Mouse (Mus musculus): ENCODE measurements around the gene Nfia. TPM values are rescaled to one million over a fixed set of nuclear protein-coding genes. Genes with fewer than 3 reads are reported as not detected.

Nfia gene
- total and polyA plus RNA-seq, 3 experiments: 0.96 to 25.1 (median 1.3) TPM

DNA sequence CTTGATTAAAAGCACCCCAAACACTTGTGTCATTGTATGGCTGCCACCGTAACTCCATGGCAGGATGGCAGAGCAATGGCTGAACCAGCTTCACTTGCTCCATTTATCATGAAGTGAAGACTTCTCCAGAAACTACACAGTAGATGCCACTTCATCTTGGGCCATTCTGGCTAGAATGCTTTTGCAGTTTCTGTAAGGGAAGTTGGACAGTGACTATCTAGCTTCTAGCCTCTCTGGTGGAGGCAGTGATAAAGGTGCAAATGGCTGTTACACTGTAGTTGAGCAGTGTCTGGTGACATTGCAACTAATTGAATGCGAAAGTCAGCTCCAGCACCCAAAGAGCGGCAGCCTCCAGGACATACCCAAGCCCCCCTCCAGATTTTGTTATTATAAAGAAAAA, 78.5 kb downstream of the Nfia start:
- H3K4me3 ChIP-seq (ENCODE audit: low read depth, low read length): no peak overlapping the region
- TF ChIP-seq GATA2 (IDR thresholded peaks at IDR 0.05; ENCODE audit: borderline replicate concordance, low read depth, low read length) (no peak), POLR2AphosphoS5 (IDR thresholded peaks at IDR 0.05; ENCODE audit: insufficient replicate concordance, low read depth, low read length) (no peak), GATA1 (IDR thresholded peaks at IDR 0.05; ENCODE audit: borderline replicate concordance, low read length) (no peak), TAL1 (conservative IDR thresholded peaks at IDR 0.05; ENCODE audit: low read depth, low read length) (no peak), CTCF (IDR thresholded peaks at IDR 0.05; ENCODE audit: low read depth, low read length) (no peak)
- no peak for DNase-seq (ENCODE audit: low spot score)
- H3K27me3 ChIP-seq (ENCODE audit: insufficient read depth, low read length): no peaks in the 10 kb centered on the region
- peaks cover 10% of the 10 kb centered on the region for H3K36me3 ChIP-seq (replicated peaks)
- peaks cover 2% of the 10 kb centered on the region; the same call in 1 of the 2 replicates for H3K9me3 ChIP-seq (replicated peaks)
- ATAC-seq (ENCODE audit: extremely low read depth, insufficient number of reproducible peaks, low FRiP score, poor library complexity, severe bottlenecking): no peak
- no peaks in the 10 kb centered on the region for H3K4me1 ChIP-seq (ENCODE audit: insufficient read depth, low read depth, low read length)

DNA sequence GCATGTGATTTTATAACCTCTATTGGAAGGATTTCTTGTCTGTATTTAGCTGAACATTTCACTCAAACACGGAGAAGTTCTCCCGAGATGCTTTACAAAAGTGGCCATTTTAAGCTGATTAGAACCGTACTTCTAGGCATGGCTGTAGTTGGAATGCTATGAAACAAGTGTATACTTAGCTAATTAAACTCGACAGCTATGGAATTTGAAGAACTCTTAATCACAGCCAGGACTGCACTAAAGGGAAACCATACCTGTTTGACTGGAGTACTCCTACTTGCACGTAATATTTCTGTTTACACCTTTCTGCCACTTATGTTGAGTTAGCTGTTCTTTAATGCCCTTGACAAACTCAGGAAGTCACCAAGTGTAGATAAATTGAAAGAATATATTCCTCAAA, 79.2 kb downstream of the Nfia start:
- Histone ChIP-seq H3K4me1 (ENCODE audit: insufficient read depth, low read depth, low read length) (no peaks in the 10 kb centered on the region), H3K9me3 (replicated peaks) (peaks cover 5% of the 10 kb centered on the region), H3K27me3 (ENCODE audit: insufficient read depth, low read length) (no peaks in the 10 kb centered on the region), H3K36me3 (replicated peaks) (peaks cover 13% of the 10 kb centered on the region), H3K4me3 (ENCODE audit: low read depth, low read length) (no peak overlapping the region)
- ATAC-seq (ENCODE audit: extremely low read depth, insufficient number of reproducible peaks, low FRiP score, poor library complexity, severe bottlenecking): no peak
- no peak for TF ChIP-seq CTCF (IDR thresholded peaks at IDR 0.05; ENCODE audit: low read depth, low read length)
- TF ChIP-seq GATA1 (IDR thresholded peaks at IDR 0.05; ENCODE audit: borderline replicate concordance, low read length): no peak
- no peak for TF ChIP-seq TAL1 (conservative IDR thresholded peaks at IDR 0.05; ENCODE audit: low read depth, low read length)
- no peak for TF ChIP-seq GATA2 (IDR thresholded peaks at IDR 0.05; ENCODE audit: borderline replicate concordance, low read depth, low read length)
- DNase-seq (ENCODE audit: low spot score): no peak

DNA sequence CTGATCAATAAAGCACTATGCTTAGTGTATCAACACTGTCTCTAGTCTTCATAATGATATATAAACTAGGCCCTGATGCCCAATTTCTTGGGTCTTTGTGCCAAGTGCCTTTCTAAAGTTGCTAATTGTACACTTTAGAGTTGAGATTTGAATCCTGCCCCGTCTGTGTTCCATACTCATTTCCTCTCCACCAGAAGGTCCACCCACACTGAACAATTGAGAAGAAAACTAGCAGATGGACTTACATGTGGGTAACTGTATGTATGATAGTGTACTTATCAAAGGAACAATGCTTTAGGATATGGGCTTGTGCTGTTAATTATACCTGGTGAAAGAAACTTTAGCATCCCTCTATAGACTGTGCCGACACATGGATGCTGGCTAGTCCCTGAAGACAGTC, 80.1 kb downstream of the Nfia start:
- TF ChIP-seq GATA1 (IDR thresholded peaks at IDR 0.05; ENCODE audit: borderline replicate concordance, low read length) (no peak), TAL1 (conservative IDR thresholded peaks at IDR 0.05; ENCODE audit: low read depth, low read length) (no peak), POLR2AphosphoS5 (IDR thresholded peaks at IDR 0.05; ENCODE audit: insufficient replicate concordance, low read depth, low read length) (no peak), CTCF (IDR thresholded peaks at IDR 0.05; ENCODE audit: low read depth, low read length) (no peak), GATA2 (IDR thresholded peaks at IDR 0.05; ENCODE audit: borderline replicate concordance, low read depth, low read length) (no peak)
- ATAC-seq (ENCODE audit: extremely low read depth, insufficient number of reproducible peaks, low FRiP score, poor library complexity, severe bottlenecking) (no peak), DNase-seq (ENCODE audit: low spot score) (no peak)
- H3K27me3 ChIP-seq (ENCODE audit: insufficient read depth, low read length): no peaks in the 10 kb centered on the region
- H3K4me1 ChIP-seq (ENCODE audit: insufficient read depth, low read depth, low read length): no peaks in the 10 kb centered on the region
- H3K4me3 ChIP-seq (ENCODE audit: low read depth, low read length): no peak overlapping the region
- H3K9me3 ChIP-seq (replicated peaks): peaks cover 5% of the 10 kb centered on the region
- peaks cover 7% of the 10 kb centered on the region for H3K36me3 ChIP-seq (replicated peaks)

DNA sequence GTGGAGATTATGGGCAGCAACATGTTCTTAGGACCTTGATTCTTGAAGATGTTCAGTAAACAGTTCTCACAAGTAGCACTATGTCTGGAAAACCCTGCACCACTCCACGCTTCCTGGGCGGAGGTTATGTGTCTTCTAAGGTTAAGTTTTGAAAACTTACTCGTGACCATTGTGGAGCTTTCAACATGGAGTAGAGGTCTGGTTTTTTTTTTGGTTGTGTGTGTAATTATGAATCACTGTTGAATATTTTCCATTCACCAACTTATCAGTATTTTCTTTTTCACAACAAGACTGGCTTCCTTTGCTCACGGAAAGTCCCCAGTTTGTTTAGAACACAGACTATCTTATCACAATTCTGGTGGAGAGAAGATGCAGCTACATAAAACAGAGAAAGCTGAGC, 82.2 kb downstream of the Nfia start:
- no peak overlapping the region for H3K4me3 ChIP-seq (ENCODE audit: low read depth, low read length)
- no peak for TF ChIP-seq GATA2 (IDR thresholded peaks at IDR 0.05; ENCODE audit: borderline replicate concordance, low read depth, low read length)
- no peak for TF ChIP-seq TAL1 (conservative IDR thresholded peaks at IDR 0.05; ENCODE audit: low read depth, low read length)
- TF ChIP-seq GATA1 (IDR thresholded peaks at IDR 0.05; ENCODE audit: borderline replicate concordance, low read length): no peak
- TF ChIP-seq POLR2AphosphoS5 (IDR thresholded peaks at IDR 0.05; ENCODE audit: insufficient replicate concordance, low read depth, low read length): no peak
- TF ChIP-seq CTCF (IDR thresholded peaks at IDR 0.05; ENCODE audit: low read depth, low read length): no peak
- ATAC-seq (ENCODE audit: extremely low read depth, insufficient number of reproducible peaks, low FRiP score, poor library complexity, severe bottlenecking): no peak
- H3K36me3 ChIP-seq (replicated peaks): peaks cover 5% of the 10 kb centered on the region
- H3K27me3 ChIP-seq (ENCODE audit: insufficient read depth, low read length): no peaks in the 10 kb centered on the region
- no peaks in the 10 kb centered on the region for H3K4me1 ChIP-seq (ENCODE audit: insufficient read depth, low read depth, low read length)
- no peak for DNase-seq (ENCODE audit: low spot score)
- peaks cover 11% of the 10 kb centered on the region for H3K9me3 ChIP-seq (replicated peaks)

DNA sequence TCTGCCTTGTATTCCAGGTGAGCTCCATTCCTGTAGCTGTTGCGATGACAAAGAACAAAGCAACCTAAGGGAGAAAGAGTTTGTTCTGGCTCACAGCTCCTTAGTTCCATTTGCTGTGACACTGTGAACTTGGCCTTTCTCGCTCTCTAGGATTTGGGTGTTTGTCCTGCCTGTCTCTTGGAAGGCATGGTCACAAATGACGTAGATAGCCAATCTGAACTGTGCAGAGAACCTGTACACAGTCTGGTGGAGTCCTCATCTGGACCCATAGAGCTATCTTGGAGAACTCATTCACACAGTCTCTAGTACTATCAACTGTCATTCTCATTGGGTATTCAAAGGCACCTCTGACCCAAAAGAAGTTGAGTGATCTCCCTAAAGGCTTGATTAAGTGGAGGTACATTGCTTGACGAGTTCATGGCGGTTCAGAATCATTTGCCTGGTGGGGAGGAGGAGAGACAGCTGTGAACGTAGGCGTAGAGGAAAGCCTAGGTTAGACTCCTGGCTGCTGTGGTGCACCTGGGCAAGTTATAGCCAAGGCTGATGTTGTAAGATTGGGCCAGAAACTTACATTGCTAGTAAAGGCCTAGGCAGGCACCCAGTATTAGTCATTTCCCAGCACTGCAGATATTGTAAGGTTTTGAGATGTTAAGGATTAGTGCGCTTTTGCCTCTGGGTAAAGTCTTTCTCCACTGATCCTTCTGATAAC, 83.3 kb downstream of the Nfia start:
- H3K4me1 ChIP-seq (ENCODE audit: insufficient read depth, low read depth, low read length): no peaks in the 10 kb centered on the region
- DNase-seq (ENCODE audit: low spot score) (no peak), ATAC-seq (ENCODE audit: extremely low read depth, insufficient number of reproducible peaks, low FRiP score, poor library complexity, severe bottlenecking) (no peak)
- TF ChIP-seq CTCF (IDR thresholded peaks at IDR 0.05; ENCODE audit: low read depth, low read length): no peak
- TF ChIP-seq TAL1 (conservative IDR thresholded peaks at IDR 0.05; ENCODE audit: low read depth, low read length): no peak
- no peak for TF ChIP-seq GATA2 (IDR thresholded peaks at IDR 0.05; ENCODE audit: borderline replicate concordance, low read depth, low read length)
- TF ChIP-seq POLR2AphosphoS5 (IDR thresholded peaks at IDR 0.05; ENCODE audit: insufficient replicate concordance, low read depth, low read length): no peak
- TF ChIP-seq GATA1 (IDR thresholded peaks at IDR 0.05; ENCODE audit: borderline replicate concordance, low read length): no peak
- H3K27me3 ChIP-seq (ENCODE audit: insufficient read depth, low read length): no peaks in the 10 kb centered on the region
- peaks cover 11% of the 10 kb centered on the region for H3K9me3 ChIP-seq (replicated peaks)
- H3K36me3 ChIP-seq (replicated peaks): peaks cover 5% of the 10 kb centered on the region
- H3K4me3 ChIP-seq (ENCODE audit: low read depth, low read length): no peak overlapping the region

DNA sequence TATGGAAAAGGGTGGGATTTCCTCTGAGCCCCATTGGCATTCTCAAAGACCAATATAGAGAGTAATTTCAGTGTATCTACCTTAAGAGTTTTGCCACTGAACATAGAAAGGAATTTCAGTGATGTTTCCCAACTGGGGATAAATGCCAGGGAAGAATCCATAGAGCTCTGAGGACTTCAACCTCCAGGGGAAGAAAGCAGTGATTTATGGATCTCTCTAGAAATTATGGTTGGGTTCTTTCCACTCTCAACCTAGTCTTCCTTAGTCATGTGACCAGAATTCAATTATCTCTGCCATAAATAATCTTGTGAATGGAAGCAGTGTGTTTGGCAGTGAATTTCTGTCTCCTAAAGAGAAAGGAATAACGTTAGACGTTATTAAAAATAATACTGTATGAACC, 85.0 kb downstream of the Nfia start:
- H3K36me3 ChIP-seq (replicated peaks): peaks cover 4% of the 10 kb centered on the region

More for the DNA sequence above, 85.0 kb downstream of the Nfia start:
- TF ChIP-seq GATA1 (IDR thresholded peaks at IDR 0.05; ENCODE audit: borderline replicate concordance, low read length) (no peak), GATA2 (IDR thresholded peaks at IDR 0.05; ENCODE audit: borderline replicate concordance, low read depth, low read length) (no peak), TAL1 (conservative IDR thresholded peaks at IDR 0.05; ENCODE audit: low read depth, low read length) (no peak), CTCF (IDR thresholded peaks at IDR 0.05; ENCODE audit: low read depth, low read length) (no peak), POLR2AphosphoS5 (IDR thresholded peaks at IDR 0.05; ENCODE audit: insufficient replicate concordance, low read depth, low read length) (no peak)
- no peaks in the 10 kb centered on the region for H3K4me1 ChIP-seq (ENCODE audit: insufficient read depth, low read depth, low read length)
- peaks cover 13% of the 10 kb centered on the region for H3K9me3 ChIP-seq (replicated peaks)
- no peak for ATAC-seq (ENCODE audit: extremely low read depth, insufficient number of reproducible peaks, low FRiP score, poor library complexity, severe bottlenecking)
- H3K4me3 ChIP-seq (ENCODE audit: low read depth, low read length): no peak overlapping the region
- DNase-seq (ENCODE audit: low spot score): no peak
- no peaks in the 10 kb centered on the region for H3K27me3 ChIP-seq (ENCODE audit: insufficient read depth, low read length)

Data from G1E (cell line).